Mouse (Mus musculus): Measurements from ENCODE around the gene Actn2.

Gene Actn2

GRCm38 (mm10) chr13:12340183-12340975 lies at the start of gene Actn2:
Gene Actn2, minus strand, starts transcription at chr13:12340760.
- peak; percentile 79 for DNase-seq

- DNase-seq: peak; percentile 17
These were observed 45.7 kb upstream of the Actn2 start for GRCm38 (mm10) chr13:12386286-12386685.

GRCm38 (mm10) chr13:12384796-12385195 lies 44.2 kb upstream of the Actn2 start:
- no peak for DNase-seq

- no peak for DNase-seq
These were observed 36.2 kb upstream of the Actn2 start for GRCm38 (mm10) chr13:12376778-12377177.

- DNase-seq: no peak
These were observed 32.2 kb upstream of the Actn2 start for GRCm38 (mm10) chr13:12372755-12373154.

- no peak for DNase-seq
These were observed 29.4 kb upstream of the Actn2 start for GRCm38 (mm10) chr13:12369930-12370329.

GRCm38 (mm10) chr13:12369041-12369621 lies 28.6 kb upstream of the Actn2 start:
- no peak for DNase-seq

- no peak for DNase-seq
These were observed 20.9 kb upstream of the Actn2 start for GRCm38 (mm10) chr13:12361486-12361885.

- DNase-seq: no peak
These were observed 17.0 kb upstream of the Actn2 start for GRCm38 (mm10) chr13:12357554-12357953.

GRCm38 (mm10) chr13:12356184-12356583 lies 15.6 kb upstream of the Actn2 start:
- no peak for DNase-seq

GRCm38 (mm10) chr13:12349197-12349824 lies 8.8 kb upstream of the Actn2 start:
- no peak for DNase-seq

- DNase-seq: no peak
These were observed 6.3 kb upstream of the Actn2 start for GRCm38 (mm10) chr13:12346837-12347236.

GRCm38 (mm10) chr13:12341447-12341846 lies 887 bp upstream of the Actn2 start:
- DNase-seq: no peak

GRCm38 (mm10) chr13:12339446-12339845 lies 1.1 kb downstream of the Actn2 start:
- no peak for DNase-seq

- no peak for DNase-seq
These were observed 2.8 kb downstream of the Actn2 start for GRCm38 (mm10) chr13:12337752-12338151.

GRCm38 (mm10) chr13:12334016-12334415 lies 6.5 kb downstream of the Actn2 start:
- peak; percentile 89 for DNase-seq

GRCm38 (mm10) chr13:12331528-12331927 lies 9.0 kb downstream of the Actn2 start:
- DNase-seq: no peak

- DNase-seq: no peak
These were observed 12.2 kb downstream of the Actn2 start for GRCm38 (mm10) chr13:12328392-12328791.

- no peak for DNase-seq
These were observed 13.0 kb downstream of the Actn2 start for GRCm38 (mm10) chr13:12327577-12327976.

GRCm38 (mm10) chr13:12323076-12323625 lies 17.4 kb downstream of the Actn2 start:
- DNase-seq: no peak

- DNase-seq: no peak
These were observed 20.4 kb downstream of the Actn2 start for GRCm38 (mm10) chr13:12320148-12320547.

GRCm38 (mm10) chr13:12318017-12318416 lies 22.5 kb downstream of the Actn2 start:
- DNase-seq: no peak

- DNase-seq: no peak
These were observed 23.3 kb downstream of the Actn2 start for GRCm38 (mm10) chr13:12317191-12317765.

Measured in right cerebral cortex, adult 18-20 months (tissue).